Comparison of ENCODE assay signal across 31 mouse cellular contexts in the genomic region with DNA sequence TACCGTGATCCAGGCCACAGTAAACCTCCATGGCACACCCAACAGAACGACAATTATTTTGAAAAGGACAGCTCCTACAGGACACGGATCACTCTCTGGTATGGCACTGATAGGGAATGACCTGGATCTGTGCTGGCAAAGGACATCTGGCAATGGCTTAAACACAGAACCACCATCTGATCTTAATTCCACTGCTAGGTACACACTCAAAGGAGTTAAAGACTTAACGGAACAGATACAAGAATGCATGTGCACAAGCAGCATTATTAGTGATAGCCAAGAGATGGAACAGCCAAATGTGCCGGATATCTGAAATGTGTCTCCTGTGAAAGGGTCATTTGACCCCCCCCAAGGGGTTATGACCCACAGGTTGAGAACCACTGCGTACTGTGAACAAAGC.
"Had no signal": no experiment of that assay in that cellular context is flagged by ENCODE, and none has a peak within 500 bp of the region (broad histone marks: within the 10 kb centered on the region; RNA-seq: fewer than 3 reads in every experiment).

No protein-coding gene starts in this region.

- H3K4me1 ChIP-seq: limb, embryonic 10.5 days; limb, embryonic 12.5 days; limb, embryonic 13.5 days; limb, embryonic 15.5 days; liver, embryonic 12.5 days; liver, embryonic 13.5 days; liver, embryonic 15.5 days; lung, embryonic 15.5 days; megakaryocyte, embryonic 14.5 days; midbrain, embryonic 10.5 days; midbrain, embryonic 12.5 days; midbrain, embryonic 13.5 days; neural tube, embryonic 12.5 days had no signal

- H3K27me3 ChIP-seq: limb, embryonic 12.5 days; limb, embryonic 13.5 days; limb, embryonic 15.5 days; liver, embryonic 12.5 days; liver, embryonic 13.5 days; liver, embryonic 15.5 days; lung, embryonic 15.5 days; megakaryocyte, embryonic 14.5 days; midbrain, embryonic 12.5 days; midbrain, embryonic 13.5 days; neural tube, embryonic 12.5 days had no signal

- H3K9ac ChIP-seq: limb, embryonic 12.5 days; limb, embryonic 13.5 days; limb, embryonic 15.5 days; liver, embryonic 12.5 days; liver, embryonic 13.5 days; liver, embryonic 14.5 days; liver, embryonic 15.5 days; liver, postnatal 0 days; lung, embryonic 14.5 days; lung, embryonic 15.5 days; midbrain, embryonic 12.5 days; midbrain, embryonic 13.5 days; neural tube, embryonic 12.5 days had no signal

- H3K4me3 ChIP-seq: left cerebral cortex, adult 2 months; limb, embryonic 10.5 days; limb, embryonic 12.5 days; limb, embryonic 13.5 days; limb, embryonic 15.5 days; liver, embryonic 12.5 days; liver, embryonic 13.5 days; liver, embryonic 15.5 days; lung, embryonic 15.5 days; megakaryocyte, embryonic 14.5 days; midbrain, embryonic 10.5 days; midbrain, embryonic 12.5 days; midbrain, embryonic 13.5 days; myocyte; neural tube, embryonic 12.5 days had no signal

- H3K4me2 ChIP-seq: limb, embryonic 12.5 days; limb, embryonic 13.5 days; limb, embryonic 15.5 days; liver, embryonic 11.5 days; liver, embryonic 12.5 days; liver, embryonic 13.5 days; liver, embryonic 15.5 days; lung, embryonic 14.5 days; lung, embryonic 15.5 days; midbrain, embryonic 12.5 days; midbrain, embryonic 13.5 days; neural tube, embryonic 12.5 days had no signal

- H3K36me3 ChIP-seq: limb, embryonic 10.5 days; limb, embryonic 12.5 days; limb, embryonic 13.5 days; limb, embryonic 15.5 days; liver, embryonic 12.5 days; liver, embryonic 13.5 days; liver, embryonic 15.5 days; lung, embryonic 15.5 days; midbrain, embryonic 10.5 days; midbrain, embryonic 12.5 days; midbrain, embryonic 13.5 days; neural tube, embryonic 12.5 days had no signal

- H3K9me3 ChIP-seq: limb, embryonic 10.5 days; limb, embryonic 12.5 days; limb, embryonic 13.5 days; limb, embryonic 15.5 days; liver, embryonic 13.5 days; liver, embryonic 15.5 days; lung, embryonic 15.5 days; megakaryocyte, embryonic 14.5 days; midbrain, embryonic 10.5 days; midbrain, embryonic 12.5 days; midbrain, embryonic 13.5 days had no signal

- H3K27ac ChIP-seq: left cerebral cortex, adult 2 months; limb, embryonic 10.5 days; limb, embryonic 12.5 days; limb, embryonic 13.5 days; limb, embryonic 15.5 days; liver, embryonic 12.5 days; liver, embryonic 13.5 days; liver, embryonic 14.5 days; liver, embryonic 15.5 days; lung, embryonic 15.5 days; macrophage; midbrain, embryonic 10.5 days; midbrain, embryonic 12.5 days; midbrain, embryonic 13.5 days; neural tube, embryonic 12.5 days had no signal

- DNase-seq: left cerebral cortex, postnatal 4 days; liver; liver, embryonic 13.5 days; liver, postnatal 0 days; lung, adult 18-20 months; lung, adult 2 months; lung, embryonic 14.5 days; lung, postnatal 10 days; lung, postnatal 14 days; lung, postnatal 36 days; lung, postnatal 4 days; midbrain, embryonic 14.5 days had no signal

- ATAC-seq: liver, embryonic 12.5 days; liver, postnatal 0 days; lung, postnatal 0 days; midbrain, embryonic 13.5 days; midbrain, embryonic 16.5 days had no signal
